16 mouse cellular contexts compared by ENCODE assay signal in the genomic region with DNA sequence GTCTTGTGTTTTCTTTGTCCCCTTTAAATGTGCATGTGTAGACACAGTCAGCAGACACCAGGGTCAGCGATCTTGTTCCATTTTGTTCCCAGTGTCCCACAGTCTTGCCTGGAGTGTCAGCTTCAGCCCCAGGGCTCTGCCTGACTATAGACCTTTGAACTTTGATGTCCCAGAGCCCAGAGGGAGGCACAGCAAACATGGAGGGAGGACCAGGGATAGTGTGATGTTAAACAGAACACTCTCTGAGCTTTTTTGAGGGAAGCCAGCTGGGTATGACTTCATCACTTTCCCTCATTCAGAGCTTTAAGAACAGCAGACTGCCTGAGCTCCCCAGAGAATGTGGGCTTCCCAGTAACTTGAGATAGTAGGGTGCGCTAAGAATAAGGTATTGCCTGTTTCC. TPM values are rescaled to one million over a fixed set of nuclear protein-coding genes. Genes with fewer than 3 reads are reported as not detected.
DNase-seq lines count a peak whose midpoint lies in the region; ATAC-seq and TF ChIP-seq lines count a peak whose summit lies in the region.
"Had no signal": no experiment of that assay in that cellular context is flagged by ENCODE, and none has a peak within 500 bp of the region (broad histone marks: within the 10 kb centered on the region; RNA-seq: fewer than 3 reads in every experiment).

No protein-coding gene starts in this region.

- H3K27me3 ChIP-seq in liver, embryonic 11.5 days (replicated peaks; ENCODE audit: control insufficient read depth, insufficient read depth, low read length), result no peaks in the 10 kb centered on the region
- H3K27me3 ChIP-seq in liver, postnatal 0 days (ENCODE audit: insufficient read depth, low read length), result no peaks in the 10 kb centered on the region
- no peaks in the 10 kb centered on the region for H3K27me3 ChIP-seq in hindbrain, postnatal 0 days (ENCODE audit: insufficient read depth, low read length)
- H3K27me3 ChIP-seq: forebrain, embryonic 12.5 days; limb, embryonic 15.5 days had no signal

- no peak overlapping the region for H3K27ac ChIP-seq in liver, embryonic 11.5 days (ENCODE audit: low read depth, low read length)
- H3K27ac ChIP-seq in liver, postnatal 0 days (ENCODE audit: low read depth), result no peak overlapping the region
- H3K27ac ChIP-seq in hindbrain, postnatal 0 days, result no peak overlapping the region
- H3K27ac ChIP-seq: forebrain, embryonic 12.5 days; limb, embryonic 15.5 days had no signal

- no peaks in the 10 kb centered on the region for H3K4me1 ChIP-seq in liver, embryonic 11.5 days (replicated peaks; ENCODE audit: control insufficient read depth, insufficient read depth, low read length)
- H3K4me1 ChIP-seq in liver, postnatal 0 days (ENCODE audit: insufficient read depth), result peaks cover 3% of the 10 kb centered on the region; the same call in 1 of the 2 replicates
- H3K4me1 ChIP-seq in hindbrain, postnatal 0 days (ENCODE audit: insufficient read depth, low read length), result no peaks in the 10 kb centered on the region

- 49% methylated on average over 2 of the region's 2 CpGs for WGBS in liver, embryonic 11.5 days
- 70% methylated on average over 2 of the region's 2 CpGs for WGBS in liver, postnatal 0 days (ENCODE audit: insufficient replicate concordance)
- WGBS in hindbrain, postnatal 0 days, result 49% methylated on average over 2 of the region's 2 CpGs

- no peak overlapping the region for H3K4me3 ChIP-seq in liver, embryonic 11.5 days (ENCODE audit: low read depth, low read length)
- H3K4me3 ChIP-seq in liver, postnatal 0 days (ENCODE audit: low read depth, low read length), result no peak overlapping the region
- no peak overlapping the region for H3K4me3 ChIP-seq in hindbrain, postnatal 0 days (ENCODE audit: low read length)
- H3K4me3 ChIP-seq: forebrain, embryonic 12.5 days; limb, embryonic 15.5 days had no signal

- intact Hi-C loops in heart, postnatal 14 days (cut with DNase I), result no loop called here

- H3K9ac ChIP-seq in liver, embryonic 11.5 days (ENCODE audit: low read depth, low read length), result no peak overlapping the region
- H3K9ac ChIP-seq in liver, postnatal 0 days (replicated peaks), result no peak overlapping the region
- H3K9ac ChIP-seq in hindbrain, postnatal 0 days (replicated peaks; ENCODE audit: low read length), result no peak overlapping the region
- H3K9ac ChIP-seq: forebrain, embryonic 12.5 days; limb, embryonic 15.5 days had no signal

- peak; percentile 15 for DNase-seq in liver
- no peak for DNase-seq in liver, embryonic 11.5 days (ENCODE audit: low spot score)
- peak; percentile 56 to 65 for DNase-seq in heart, adult 9 months (ENCODE audit: low spot score in 2 of 2)
- DNase-seq in heart, postnatal 14 days, result peak; percentile 25 to 38
- DNase-seq in liver, postnatal 0 days, result no peak
- no peak for DNase-seq in layer of hippocampus, adult 9-10 months (ENCODE audit: low spot score)
- DNase-seq in hindbrain, postnatal 0 days (ENCODE audit: low spot score), result no peak
- no peak for DNase-seq in urinary bladder, postnatal 36 days (ENCODE audit: low spot score in 2 of 2)
- DNase-seq: adrenal gland, postnatal 10 days; cerebellum, postnatal 25 days; kidney, postnatal 14 days; spleen, adult 18-20 months had no signal

- TF ChIP-seq CTCF in liver, postnatal 0 days (IDR thresholded peaks at IDR 0.05; ENCODE audit: low read depth), result no peak
- no peak for TF ChIP-seq CTCF in hindbrain, postnatal 0 days (IDR thresholded peaks at IDR 0.05; ENCODE audit: low read depth)

- no peak for TF ChIP-seq EP300 in liver, postnatal 0 days (IDR thresholded peaks at IDR 0.05; ENCODE audit: low read depth)

- H3K9me3 ChIP-seq in liver, embryonic 11.5 days (ENCODE audit: control insufficient read depth, low read length), result no peaks in the 10 kb centered on the region
- no peaks in the 10 kb centered on the region for H3K9me3 ChIP-seq in liver, postnatal 0 days (ENCODE audit: low read length)
- no peaks in the 10 kb centered on the region for H3K9me3 ChIP-seq in hindbrain, postnatal 0 days (ENCODE audit: low read length)
- H3K9me3 ChIP-seq: forebrain, embryonic 12.5 days; limb, embryonic 15.5 days had no signal

- no peak for ATAC-seq in liver, embryonic 11.5 days (replicated peaks; ENCODE audit: low FRiP score)
- ATAC-seq in liver, postnatal 0 days, result peak; percentile 74
- ATAC-seq in hindbrain, postnatal 0 days, result no peak

- no peaks in the 10 kb centered on the region for H3K36me3 ChIP-seq in liver, embryonic 11.5 days (ENCODE audit: control insufficient read depth, insufficient read depth, low read length)
- no peaks in the 10 kb centered on the region for H3K36me3 ChIP-seq in liver, postnatal 0 days (replicated peaks; ENCODE audit: insufficient read depth, low read length)
- no peaks in the 10 kb centered on the region for H3K36me3 ChIP-seq in hindbrain, postnatal 0 days (ENCODE audit: insufficient read depth, low read length)
- H3K36me3 ChIP-seq: forebrain, embryonic 12.5 days; limb, embryonic 15.5 days had no signal

- no peak overlapping the region for H3K4me2 ChIP-seq in liver, embryonic 11.5 days
- no peak overlapping the region for H3K4me2 ChIP-seq in liver, postnatal 0 days (ENCODE audit: low read depth, low read length)
- no peak overlapping the region for H3K4me2 ChIP-seq in hindbrain, postnatal 0 days (ENCODE audit: low read depth, low read length)
- H3K4me2 ChIP-seq: forebrain, embryonic 12.5 days; limb, embryonic 15.5 days had no signal

RNA-seq across cellular contexts. Expression of gene Spata18, which starts 39.0 kb away (rescaled TPM):
- not detected in 2 replicates for polyA plus RNA-seq in liver, embryonic 11.5 days (2014; fragmentation: Nextera tagmentation; extraction: Ambion mirVana)
- total RNA-seq in heart, postnatal 14 days (2021), result 1 to 10 TPM in 1 of 2 experiments, under 1 TPM in 1; 0.90 to 1.4 TPM
- polyA plus RNA-seq in liver, postnatal 0 days (2015; fragmentation: Nextera tagmentation; extraction: Ambion mirVana), result not detected in 2 replicates
- total RNA-seq in hindbrain, postnatal 0 days (2014; rRNA removed), result 1.2 and 1.4 TPM in 2 replicates
- 0.83 and 1.1 TPM in 2 replicates for polyA plus RNA-seq in hindbrain, postnatal 0 days (2015; fragmentation: Nextera tagmentation; extraction: Ambion mirVana)
- total RNA-seq: neutrophil, adult 5-6 weeks had no signal

RNA-seq across cellular contexts. Expression of gene Sgcb, which starts 42.6 kb away (rescaled TPM):
- polyA plus RNA-seq in liver, embryonic 11.5 days (2014; fragmentation: Nextera tagmentation; extraction: Ambion mirVana), result 8.9 and 9.3 TPM in 2 replicates
- total RNA-seq in heart, postnatal 14 days (2021), result 10 to 100 TPM; 78.5 to 84.3 TPM
- 2.1 and 2.3 TPM in 2 replicates for polyA plus RNA-seq in liver, postnatal 0 days (2015; fragmentation: Nextera tagmentation; extraction: Ambion mirVana)
- total RNA-seq in hindbrain, postnatal 0 days (2014; rRNA removed), result 15.3 and 19.2 TPM in 2 replicates
- 54.5 and 58.4 TPM in 2 replicates for polyA plus RNA-seq in hindbrain, postnatal 0 days (2015; fragmentation: Nextera tagmentation; extraction: Ambion mirVana)

RNA-seq across cellular contexts. Expression of gene Lrrc66, which starts 57.8 kb away (rescaled TPM):
- polyA plus RNA-seq in liver, embryonic 11.5 days (2014; fragmentation: Nextera tagmentation; extraction: Ambion mirVana), result 0.18 and 0.74 TPM in 2 replicates
- under 1 TPM in 1 of 2 experiments, not detected in 1; 0.07 TPM for total RNA-seq in heart, postnatal 14 days (2021)
- not detected in 2 replicates for polyA plus RNA-seq in liver, postnatal 0 days (2015; fragmentation: Nextera tagmentation; extraction: Ambion mirVana)
- total RNA-seq in hindbrain, postnatal 0 days (2014; rRNA removed), result not detected in 2 replicates
- polyA plus RNA-seq in hindbrain, postnatal 0 days (2015; fragmentation: Nextera tagmentation; extraction: Ambion mirVana), result not detected in 2 replicates
- total RNA-seq: adrenal gland, postnatal 10 days; neutrophil, adult 5-6 weeks had no signal
- polyA plus RNA-seq: forebrain, embryonic 12.5 days; gonadal fat pad, adult 2 months had no signal

Comparison
In these comparisons a context has a peak if more than half of its experiments do, and no peak if none do; other contexts are left out.
1. DNase-seq: peak in liver (single experiment), heart, adult 9 months (2 of 2) and heart, postnatal 14 days (2 of 2); none in liver, embryonic 11.5 days (single experiment), liver, postnatal 0 days (single experiment), layer of hippocampus, adult 9-10 months (single experiment), hindbrain, postnatal 0 days (single experiment) and urinary bladder, postnatal 36 days (0 of 2).